Mouse (Mus musculus) bone marrow macrophage, adult 2 months (primary cell): ENCODE data around the gene Usp17la.

Experiments
- CTCF ChIP-seq: IDR thresholded peaks from 2 replicates; pipeline ENCODE4 v1.5.1; 2012; ENCODE audit warnings: low read depth, mild to moderate bottlenecking, low read length, moderate library complexity
- POLR2A ChIP-seq: IDR thresholded peaks from 2 replicates; pipeline ENCODE4 v1.6.1; 2012; ENCODE audit warnings: mild to moderate bottlenecking, low read depth, low read length, borderline replicate concordance

DNA sequence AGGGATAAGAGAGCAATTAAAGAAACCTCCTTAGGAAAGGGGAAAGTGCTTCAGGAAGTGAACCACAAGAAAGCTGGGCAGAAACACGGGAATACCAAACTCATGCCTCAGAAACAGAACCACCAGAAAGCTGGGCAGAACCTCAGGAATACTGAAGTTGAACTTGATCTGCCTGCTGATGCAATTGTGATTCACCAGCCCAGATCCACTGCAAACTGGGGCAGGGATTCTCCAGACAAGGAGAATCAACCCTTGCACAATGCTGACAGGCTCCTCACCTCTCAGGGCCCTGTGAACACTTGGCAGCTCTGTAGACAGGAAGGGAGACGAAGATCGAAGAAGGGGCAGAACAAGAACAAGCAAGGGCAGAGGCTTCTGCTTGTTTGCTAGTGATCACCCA, 4.6 kb downstream of the Usp17la start:
- TF ChIP-seq CTCF, result no peak
- no peak for TF ChIP-seq POLR2A
